Comparison of ENCODE assay signal across 10 mouse cellular contexts in genomic region chr17:83545259-83545658, GRCm38 (mm10). TPM values are rescaled to one million over a fixed set of nuclear protein-coding genes. Genes with fewer than 3 reads are reported as not detected.
DNase-seq lines count a peak whose midpoint lies in the region; ATAC-seq and TF ChIP-seq lines count a peak whose summit lies in the region.
"Had no signal": no experiment of that assay in that cellular context is flagged by ENCODE, and none has a peak within 500 bp of the region (broad histone marks: within the 10 kb centered on the region; RNA-seq: fewer than 3 reads in every experiment).

No protein-coding gene starts in this region.

- no peak overlapping the region for H3K27ac ChIP-seq in lung, embryonic 14.5 days (ENCODE audit: low read depth)
- H3K27ac ChIP-seq in forebrain, embryonic 15.5 days (replicated peaks), result no peak overlapping the region
- no peak overlapping the region for H3K27ac ChIP-seq in intestine, postnatal 0 days (ENCODE audit: low read depth, low read length)
- 0 out of 2 replicates have a peak overlapping the region, but pooled peaks have one; percentile 16 for H3K27ac ChIP-seq in neural tube, embryonic 14.5 days (ENCODE audit: low read depth, low read length)
- H3K27ac ChIP-seq in thymus, adult 2 months (ENCODE audit: control insufficient read depth, insufficient read depth, low read length), result no peak overlapping the region

- TF ChIP-seq CTCF in lung, embryonic 14.5 days (IDR thresholded peaks at IDR 0.05; ENCODE audit: low read depth), result peak; percentile 5; the same call in 1 of the 2 replicates
- TF ChIP-seq CTCF in intestine, postnatal 0 days (IDR thresholded peaks at IDR 0.05; ENCODE audit: low read depth), result peak; percentile 34; the same call in 1 of the 2 replicates
- TF ChIP-seq CTCF in thymus, adult 2 months (IDR thresholded peaks at IDR 0.05; ENCODE audit: borderline replicate concordance, control insufficient read depth, extremely low read depth, insufficient read depth, low read length, poor library complexity), result no peak

- no peak for ATAC-seq in lung, embryonic 14.5 days (ENCODE audit: insufficient read depth)
- no peak for ATAC-seq in forebrain, embryonic 15.5 days (replicated peaks)
- no peak for ATAC-seq in intestine, postnatal 0 days
- peak; percentile 35; the same call in 1 of the 2 replicates for ATAC-seq in neural tube, embryonic 14.5 days (ENCODE audit: low read depth)

- peak overlapping the region; percentile 32 for H3K4me3 ChIP-seq in lung, embryonic 14.5 days (ENCODE audit: low read depth, low read length)
- no peak overlapping the region for H3K4me3 ChIP-seq in forebrain, embryonic 15.5 days
- peak overlapping the region; percentile 31 for H3K4me3 ChIP-seq in intestine, postnatal 0 days (ENCODE audit: low read depth, low read length)
- H3K4me3 ChIP-seq in neural tube, embryonic 14.5 days (ENCODE audit: low read depth, low read length), result no peak overlapping the region
- no peak overlapping the region for H3K4me3 ChIP-seq in thymus, adult 2 months (ENCODE audit: control insufficient read depth, insufficient read depth, low read length)

- 76% methylated on average over 6 of the region's 6 CpGs for WGBS in lung, embryonic 14.5 days
- 78% methylated on average over 6 of the region's 6 CpGs for WGBS in forebrain, embryonic 15.5 days
- whole genome bisulfite sequencing in intestine, postnatal 0 days, result 79% methylated on average over 6 of the region's 6 CpGs
- 58% methylated on average over 6 of the region's 6 CpGs for WGBS in neural tube, embryonic 14.5 days
- WGBS in thymus, adult 2 months, result 89% methylated on average over 6 of the region's 6 CpGs

- H3K4me2 ChIP-seq in lung, embryonic 14.5 days, result peak overlapping the region; percentile 64
- peak overlapping the region; percentile 40; the same call in 1 of the 2 replicates for H3K4me2 ChIP-seq in forebrain, embryonic 15.5 days (replicated peaks)
- peak overlapping the region; percentile 57 for H3K4me2 ChIP-seq in intestine, postnatal 0 days (replicated peaks; ENCODE audit: low read depth)
- H3K4me2 ChIP-seq in neural tube, embryonic 14.5 days (ENCODE audit: low read depth, low read length), result peak overlapping the region; percentile 38

- H3K9me3 ChIP-seq in lung, embryonic 14.5 days (ENCODE audit: low read depth, low read length), result no peaks in the 10 kb centered on the region
- H3K9me3 ChIP-seq in forebrain, embryonic 15.5 days, result no peaks in the 10 kb centered on the region
- H3K9me3 ChIP-seq in intestine, postnatal 0 days (ENCODE audit: control insufficient read depth), result no peaks in the 10 kb centered on the region
- H3K9me3 ChIP-seq in neural tube, embryonic 14.5 days (ENCODE audit: control insufficient read depth, low read length), result no peaks in the 10 kb centered on the region

- peaks cover 11% of the 10 kb centered on the region; the same call in 1 of the 2 replicates for H3K27me3 ChIP-seq in lung, embryonic 14.5 days (ENCODE audit: insufficient read depth, low read length)
- H3K27me3 ChIP-seq in forebrain, embryonic 15.5 days, result peaks cover 10% of the 10 kb centered on the region; the same call in 1 of the 2 replicates
- peaks cover 20% of the 10 kb centered on the region; the same call in 1 of the 2 replicates for H3K27me3 ChIP-seq in intestine, postnatal 0 days (replicated peaks; ENCODE audit: control insufficient read depth, insufficient read depth, low read length)
- H3K27me3 ChIP-seq in neural tube, embryonic 14.5 days (ENCODE audit: control insufficient read depth, insufficient read depth, low read length), result no peaks in the 10 kb centered on the region
- no peaks in the 10 kb centered on the region for H3K27me3 ChIP-seq in thymus, adult 2 months (ENCODE audit: control insufficient read depth, insufficient read depth, low read length)

- DNase-seq in lung, embryonic 14.5 days, result no peak
- DNase-seq in lung, adult 18-20 months, result no peak
- no peak for DNase-seq in thymus, adult 2 months
- no peak for DNase-seq in urinary bladder, postnatal 10 days (ENCODE audit: low spot score)
- DNase-seq in cerebellum, adult 8-10 months, result no peak
- DNase-seq: cerebellum, adult 9-11 months; right cerebral cortex, postnatal 25 days had no signal

- no peaks in the 10 kb centered on the region for H3K4me1 ChIP-seq in lung, embryonic 14.5 days (ENCODE audit: insufficient read depth)
- H3K4me1 ChIP-seq in forebrain, embryonic 15.5 days, result peaks cover 34% of the 10 kb centered on the region
- no peaks in the 10 kb centered on the region for H3K4me1 ChIP-seq in intestine, postnatal 0 days (replicated peaks; ENCODE audit: control insufficient read depth, insufficient read depth, low read length)
- peaks cover 11% of the 10 kb centered on the region; the same call in 1 of the 2 replicates for H3K4me1 ChIP-seq in neural tube, embryonic 14.5 days (ENCODE audit: control insufficient read depth, insufficient read depth, low read length)
- H3K4me1 ChIP-seq in thymus, adult 2 months (replicated peaks; ENCODE audit: control insufficient read depth, insufficient read depth, low read length), result peaks cover 20% of the 10 kb centered on the region

- peak overlapping the region; percentile 27; the same call in 1 of the 2 replicates for H3K9ac ChIP-seq in lung, embryonic 14.5 days
- H3K9ac ChIP-seq in forebrain, embryonic 15.5 days (replicated peaks), result no peak overlapping the region
- H3K9ac ChIP-seq in intestine, postnatal 0 days (ENCODE audit: low read depth, low read length), result no peak overlapping the region
- H3K9ac ChIP-seq in neural tube, embryonic 14.5 days (replicated peaks; ENCODE audit: low read depth, low read length), result no peak overlapping the region

- TF ChIP-seq POLR2A in thymus, adult 2 months (IDR thresholded peaks at IDR 0.05; ENCODE audit: control insufficient read depth, extremely low read depth, insufficient read depth, low read length, poor library complexity), result no peak

- H3K36me3 ChIP-seq in lung, embryonic 14.5 days (ENCODE audit: insufficient read depth), result no peaks in the 10 kb centered on the region
- no peaks in the 10 kb centered on the region for H3K36me3 ChIP-seq in forebrain, embryonic 15.5 days
- no peaks in the 10 kb centered on the region for H3K36me3 ChIP-seq in intestine, postnatal 0 days (ENCODE audit: control insufficient read depth, insufficient read depth)
- no peaks in the 10 kb centered on the region for H3K36me3 ChIP-seq in neural tube, embryonic 14.5 days (ENCODE audit: control insufficient read depth, insufficient read depth, low read length)
- no peaks in the 10 kb centered on the region for H3K36me3 ChIP-seq in thymus, adult 2 months (ENCODE audit: control insufficient read depth, insufficient read depth, low read length)

RNA-seq across cellular contexts. Expression of gene Cox7a2l, which starts 28.1 kb away (rescaled TPM):
- 175 TPM in 2 replicates for polyA plus RNA-seq in lung, embryonic 14.5 days (2014; fragmentation: Nextera tagmentation; extraction: Ambion mirVana)
- polyA plus RNA-seq in forebrain, embryonic 15.5 days (2015; fragmentation: Nextera tagmentation; extraction: Ambion mirVana), result 180 TPM in 2 replicates
- polyA plus RNA-seq in intestine, postnatal 0 days (2015; fragmentation: Nextera tagmentation; extraction: Ambion mirVana), result 226 and 233 TPM in 2 replicates
- polyA plus RNA-seq in neural tube, embryonic 14.5 days (2014; fragmentation: Nextera tagmentation; extraction: Ambion mirVana), result 205 and 209 TPM in 2 replicates
- 145 and 151 TPM in 2 replicates for polyA plus RNA-seq in thymus, adult 2 months (2012; rRNA removed)

Comparison
In these comparisons a context has a peak if more than half of its experiments do, and no peak if none do; other contexts are left out.
1. H3K4me3 ChIP-seq: peak in lung, embryonic 14.5 days (single experiment) and intestine, postnatal 0 days (single experiment); none in forebrain, embryonic 15.5 days (single experiment), neural tube, embryonic 14.5 days (single experiment) and thymus, adult 2 months (single experiment).
2. Peak in every context shown above with its lines, with median percentiles within 50 percentile points of each other: H3K4me2 ChIP-seq.